Mouse (Mus musculus): ENCODE data around the gene Sox5.

- TF ChIP-seq CTCF (IDR thresholded peaks at IDR 0.05; ENCODE audit: low read depth), result no peak
- TF ChIP-seq EP300 (IDR thresholded peaks at IDR 0.05; ENCODE audit: low read depth), result no peak
These were observed 111.2 kb downstream of the Sox5 start for GRCm38 (mm10) chr6:144670433-144671167.

Measured in liver, embryonic 14.5 days (tissue).